Mouse (Mus musculus): ENCODE measurements around the gene Pip5k1c. TPM values are rescaled to one million over a fixed set of nuclear protein-coding genes. Genes with fewer than 3 reads are reported as not detected.

Gene Pip5k1c
- polyA plus RNA-seq, 1 experiment from 2014 or later: 73.1 TPM

GRCm38 (mm10) chr10:81358841-81359240 lies 66.1 kb downstream of the Pip5k1c start:
- no peak overlapping the region for H3K4me3 ChIP-seq
- no peak overlapping the region for H3K27ac ChIP-seq
- 0 out of 2 replicates have a peak overlapping the region, but pooled peaks have one; percentile 4 for H3K9ac ChIP-seq
- peaks cover 12% of the 10 kb centered on the region for H3K27me3 ChIP-seq
- peak overlapping the region; percentile 98 for H3K4me2 ChIP-seq
- H3K36me3 ChIP-seq (ENCODE audit: poor library complexity, severe bottlenecking): peaks cover 4% of the 10 kb centered on the region; the same call in 1 of the 2 replicates
- WGBS: 58% methylated on average over 1 of the region's 1 CpGs
- no peaks in the 10 kb centered on the region for H3K9me3 ChIP-seq (replicated peaks)
- peaks cover 31% of the 10 kb centered on the region for H3K4me1 ChIP-seq
- ATAC-seq: no peak

DNA sequence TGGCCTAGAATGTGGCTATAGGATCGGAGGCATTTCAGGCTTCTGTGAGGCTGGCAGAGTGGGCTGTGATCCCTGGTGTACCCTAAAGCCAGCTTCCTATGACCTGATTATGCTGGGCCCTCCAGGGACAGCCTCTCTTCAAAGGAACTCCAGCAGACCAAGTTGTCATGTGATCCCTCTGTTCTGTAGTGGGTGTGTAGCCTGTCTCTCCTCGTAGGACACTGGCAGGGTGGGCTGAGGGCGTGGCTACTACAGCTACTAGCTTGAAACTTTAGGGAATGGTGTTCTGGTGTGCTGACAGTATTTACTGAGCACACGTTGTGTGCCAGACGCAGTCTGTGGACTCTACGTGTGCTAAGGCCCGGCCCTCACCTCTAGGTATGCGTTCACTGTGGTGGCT lies 68.0 kb downstream of the Pip5k1c start:
- Histone ChIP-seq H3K27me3 (peaks cover 31% of the 10 kb centered on the region), H3K27ac (no peak overlapping the region), H3K4me2 (no peak overlapping the region), H3K9ac (peak overlapping the region; percentile 26; the same call in 1 of the 2 replicates), H3K4me1 (peaks cover 50% of the 10 kb centered on the region), H3K36me3 (ENCODE audit: poor library complexity, severe bottlenecking) (peaks cover 4% of the 10 kb centered on the region; the same call in 1 of the 2 replicates), H3K4me3 (no peak overlapping the region), H3K9me3 (replicated peaks) (no peaks in the 10 kb centered on the region)
- 76% methylated on average over 8 of the region's 8 CpGs for WGBS
- no peak for ATAC-seq

DNA sequence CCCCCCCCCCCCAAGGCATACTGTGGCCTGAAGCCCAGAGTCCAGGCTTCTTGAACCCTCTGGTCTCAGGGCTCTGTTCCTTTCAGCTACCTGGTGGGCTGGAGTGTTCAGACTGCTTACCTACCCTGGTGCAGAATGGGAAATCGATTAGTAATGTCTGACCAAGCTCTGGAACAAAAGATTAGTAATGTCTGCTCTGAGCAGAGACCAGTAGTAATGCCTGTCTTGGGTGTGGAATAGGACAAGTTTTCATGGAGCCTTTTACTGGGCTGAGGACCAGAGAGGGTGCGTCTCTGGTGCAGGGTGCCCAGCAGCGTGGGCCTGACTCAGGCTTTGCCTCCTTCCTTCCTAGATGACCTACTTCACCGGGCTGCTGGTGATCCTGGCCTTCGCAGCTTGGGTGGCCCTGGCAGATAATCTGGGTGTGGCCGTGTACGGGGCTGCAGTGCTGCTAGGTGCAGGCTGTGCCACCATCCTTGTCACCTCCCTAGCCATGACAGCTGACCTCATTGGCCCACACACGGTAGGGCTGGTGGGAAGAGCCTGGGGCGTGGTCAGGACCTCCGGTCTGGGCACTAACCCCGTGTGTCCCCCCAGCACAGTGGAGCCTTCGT lies 69.7 kb downstream of the Pip5k1c start:
- WGBS: 77% methylated on average over 12 of the region's 12 CpGs
- H3K27me3 ChIP-seq: peaks cover 34% of the 10 kb centered on the region
- H3K9ac ChIP-seq: no peak overlapping the region
- H3K36me3 ChIP-seq (ENCODE audit: poor library complexity, severe bottlenecking): peaks cover 18% of the 10 kb centered on the region
- no peak overlapping the region for H3K27ac ChIP-seq
- ATAC-seq: no peak
- H3K4me3 ChIP-seq: no peak overlapping the region
- H3K4me2 ChIP-seq: no peak overlapping the region
- H3K4me1 ChIP-seq: peaks cover 54% of the 10 kb centered on the region
- no peaks in the 10 kb centered on the region for H3K9me3 ChIP-seq (replicated peaks)

GRCm38 (mm10) chr10:81363436-81364346 lies 70.9 kb downstream of the Pip5k1c start:
- H3K27ac ChIP-seq: no peak overlapping the region
- peak overlapping the region; percentile 57 for H3K9ac ChIP-seq
- peaks cover 30% of the 10 kb centered on the region for H3K36me3 ChIP-seq (ENCODE audit: poor library complexity, severe bottlenecking)
- ATAC-seq: no peak
- H3K4me3 ChIP-seq: peak overlapping the region; percentile 32
- peaks cover 42% of the 10 kb centered on the region for H3K4me1 ChIP-seq
- WGBS: 9% methylated on average over 52 of the region's 54 CpGs
- H3K27me3 ChIP-seq: peaks cover 34% of the 10 kb centered on the region
- H3K4me2 ChIP-seq: peak overlapping the region; percentile 62
- no peaks in the 10 kb centered on the region for H3K9me3 ChIP-seq (replicated peaks)

GRCm38 (mm10) chr10:81364666-81365065 lies 71.9 kb downstream of the Pip5k1c start:
- H3K27me3 ChIP-seq: peaks cover 34% of the 10 kb centered on the region
- peak overlapping the region; percentile 57 for H3K9ac ChIP-seq
- no peaks in the 10 kb centered on the region for H3K9me3 ChIP-seq (replicated peaks)
- ATAC-seq: peak; percentile 7; the same call in 1 of the 2 replicates
- whole genome bisulfite sequencing: 8% methylated on average over 28 of the region's 28 CpGs
- H3K4me1 ChIP-seq: peaks cover 37% of the 10 kb centered on the region
- peaks cover 40% of the 10 kb centered on the region for H3K36me3 ChIP-seq (ENCODE audit: poor library complexity, severe bottlenecking)
- H3K4me3 ChIP-seq: peak overlapping the region; percentile 32
- H3K4me2 ChIP-seq: peak overlapping the region; percentile 62
- H3K27ac ChIP-seq: no peak overlapping the region

- Histone ChIP-seq H3K4me2 (no peak overlapping the region), H3K27me3 (peaks cover 34% of the 10 kb centered on the region), H3K4me3 (peak overlapping the region; percentile 32; the same call in 1 of the 2 replicates), H3K36me3 (ENCODE audit: poor library complexity, severe bottlenecking) (peaks cover 43% of the 10 kb centered on the region), H3K27ac (no peak overlapping the region), H3K9me3 (replicated peaks) (no peaks in the 10 kb centered on the region), H3K9ac (0 out of 2 replicates have a peak overlapping the region, but pooled peaks have one; percentile 57), H3K4me1 (peaks cover 37% of the 10 kb centered on the region)
- ATAC-seq: 0 out of 2 replicates have a peak, but pooled peaks have one; percentile 5
- 31% methylated on average over 4 of the region's 4 CpGs for WGBS
These were observed 72.3 kb downstream of the Pip5k1c start for GRCm38 (mm10) chr10:81365073-81365472.

DNA sequence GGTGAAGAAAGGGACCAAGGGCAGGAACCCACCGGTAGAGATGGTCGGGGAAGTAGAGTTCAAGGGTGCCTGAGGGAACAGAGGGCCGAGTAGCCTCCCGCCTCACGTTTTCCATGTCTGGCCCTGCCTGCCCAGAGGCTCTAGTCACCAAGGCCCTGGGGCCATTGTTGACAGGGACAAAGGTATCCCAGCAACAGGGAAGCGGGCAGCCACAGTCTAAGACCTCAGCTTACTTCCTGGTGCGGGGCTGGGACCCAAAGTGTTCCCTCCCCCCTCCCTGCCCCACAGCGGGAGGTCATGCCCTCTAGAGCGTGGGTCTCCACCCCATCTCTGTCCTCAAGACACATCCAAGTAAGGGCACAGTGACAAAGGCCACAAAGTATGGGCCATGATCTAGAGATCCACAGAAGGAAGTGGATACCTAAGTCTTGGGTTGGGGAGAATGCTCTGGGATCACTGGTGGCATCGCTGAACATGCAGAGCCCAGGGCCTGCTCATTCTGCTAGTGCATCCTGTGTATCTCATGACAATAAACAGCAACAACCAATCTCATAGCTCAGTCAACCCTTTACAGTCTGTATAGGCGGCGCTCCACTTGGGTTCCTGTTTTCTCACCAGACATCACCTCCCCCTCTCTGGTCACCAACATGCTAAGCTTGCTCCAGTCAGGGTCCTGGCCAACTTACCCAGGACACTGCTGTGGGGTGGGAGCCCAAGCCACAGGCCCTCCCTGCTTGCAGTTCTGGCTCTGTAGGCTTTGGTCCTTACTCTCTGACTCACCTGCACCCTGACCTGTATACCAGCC lies 73.1 kb downstream of the Pip5k1c start, which contains the start of gene 4930404N11Rik:
TSS of gene 4930404N11Rik (minus strand) at position 145 of the 805 bp plus-strand sequence.
- Histone ChIP-seq H3K9me3 (replicated peaks) (no peaks in the 10 kb centered on the region), H3K27ac (no peak within 1 kb of the TSS), H3K4me3 (peak within 1 kb of the TSS; percentile 32), H3K9ac (peak within 1 kb of the TSS; percentile 57), H3K4me1 (peaks cover 37% of the 10 kb centered on the region), H3K36me3 (ENCODE audit: poor library complexity, severe bottlenecking) (peaks cover 48% of the 10 kb centered on the region), H3K27me3 (peaks cover 34% of the 10 kb centered on the region), H3K4me2 (peak within 1 kb of the TSS; percentile 62)
- ATAC-seq: 0 out of 2 replicates have a peak, but pooled peaks have one; percentile 11
- 18% methylated on average over 12 of the region's 12 CpGs for WGBS

- WGBS: 84% methylated on average over 6 of the region's 6 CpGs
- Histone ChIP-seq H3K9me3 (replicated peaks) (no peaks in the 10 kb centered on the region), H3K4me1 (peaks cover 37% of the 10 kb centered on the region), H3K27ac (no peak overlapping the region), H3K4me2 (no peak overlapping the region), H3K27me3 (peaks cover 34% of the 10 kb centered on the region), H3K9ac (no peak overlapping the region; the same call in 1 of the 2 replicates), H3K4me3 (no peak overlapping the region), H3K36me3 (ENCODE audit: poor library complexity, severe bottlenecking) (peaks cover 56% of the 10 kb centered on the region)
- no peak for ATAC-seq
These were observed 73.9 kb downstream of the Pip5k1c start for GRCm38 (mm10) chr10:81366477-81367206.

DNA sequence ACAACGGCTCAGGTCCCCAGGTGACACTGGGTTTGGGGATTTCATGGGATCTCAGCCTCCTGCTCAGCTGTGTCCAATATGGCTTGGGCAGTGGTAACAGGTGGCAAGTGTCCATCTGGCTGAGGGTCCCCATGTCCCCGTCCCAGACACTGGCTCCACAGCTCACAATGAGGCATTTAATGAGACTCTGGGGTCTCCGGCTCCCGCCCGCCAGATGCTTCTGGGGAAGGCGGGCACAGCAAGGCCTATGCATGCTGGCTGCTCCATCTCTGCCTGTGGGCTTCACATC lies 74.4 kb downstream of the Pip5k1c start:
- peaks cover 58% of the 10 kb centered on the region for H3K36me3 ChIP-seq (ENCODE audit: poor library complexity, severe bottlenecking)
- WGBS: 77% methylated on average over 6 of the region's 6 CpGs

More for the DNA sequence above, 74.4 kb downstream of the Pip5k1c start:
- H3K9me3 ChIP-seq (replicated peaks): no peaks in the 10 kb centered on the region
- no peak overlapping the region for H3K4me3 ChIP-seq
- ATAC-seq: no peak
- peaks cover 37% of the 10 kb centered on the region for H3K4me1 ChIP-seq
- H3K27me3 ChIP-seq: peaks cover 34% of the 10 kb centered on the region
- H3K27ac ChIP-seq: no peak overlapping the region
- no peak overlapping the region for H3K9ac ChIP-seq
- H3K4me2 ChIP-seq: no peak overlapping the region
